In the genomic region with DNA sequence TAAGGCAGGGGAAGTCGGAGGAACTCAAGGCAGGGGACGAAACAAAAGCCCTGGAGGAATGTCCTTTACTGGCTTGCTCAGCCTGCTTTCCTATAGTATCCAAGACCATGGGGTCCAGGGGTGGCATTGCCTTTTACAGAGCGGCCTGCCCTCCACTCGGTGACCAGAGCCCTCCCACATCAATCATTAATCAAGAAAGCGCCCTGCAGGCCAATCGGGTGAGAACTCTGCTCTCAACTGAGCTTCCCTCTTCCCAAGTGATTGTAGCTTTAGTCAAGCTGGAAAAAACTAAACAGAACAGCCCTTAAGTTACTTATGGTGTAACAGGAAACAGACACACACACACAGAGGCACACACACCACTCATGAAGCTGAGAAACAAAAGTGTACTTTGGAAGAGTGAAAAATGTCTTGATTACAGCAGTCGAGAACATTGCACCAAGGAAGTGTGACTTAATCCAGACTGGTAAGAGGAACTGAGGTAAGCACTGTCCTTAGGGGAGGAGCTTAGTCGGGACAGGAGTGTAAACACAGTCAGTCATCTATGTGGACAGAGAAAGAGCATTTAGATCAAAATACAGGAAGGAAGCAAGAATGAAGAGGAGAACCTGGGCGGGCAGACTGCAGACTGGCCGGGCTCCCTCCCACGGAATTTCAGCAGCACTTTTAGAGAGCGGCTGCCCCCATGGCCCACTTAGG, we compare ENCODE assay signal across 8 mouse cellular contexts.
A peak's percentile ranks its signal among the peaks of the same experiment; 100 is the strongest.
DNase-seq lines count a peak whose midpoint lies in the region; ATAC-seq and TF ChIP-seq lines count a peak whose summit lies in the region.

No protein-coding gene starts in this region.

- peak overlapping the region; percentile 39 for H3K4me2 ChIP-seq in liver, embryonic 11.5 days

- H3K36me3 ChIP-seq in liver, embryonic 11.5 days (ENCODE audit: control insufficient read depth, insufficient read depth, low read length), result no peaks in the 10 kb centered on the region
- H3K36me3 ChIP-seq in thymus, adult 2 months (ENCODE audit: control insufficient read depth, insufficient read depth, low read length), result no peaks in the 10 kb centered on the region

- peak; percentile 87 for DNase-seq in 416B (ENCODE audit: low read depth)
- peak; percentile 13 for DNase-seq in heart, postnatal 4 days
- DNase-seq in liver, embryonic 11.5 days (ENCODE audit: low spot score), result no peak
- DNase-seq in skeletal muscle tissue, adult 2 months (ENCODE audit: low read depth, low spot score), result peak; percentile 18
- DNase-seq in left cerebral cortex, postnatal 4 days, result no peak
- no peak for DNase-seq in thymus, adult 2 months
- DNase-seq in frontal cortex, postnatal 36 days (ENCODE audit: low spot score in 2 of 2), result no peak

- peak overlapping the region; percentile 59 for H3K27ac ChIP-seq in liver, embryonic 11.5 days (ENCODE audit: low read depth, low read length)
- no peak overlapping the region for H3K27ac ChIP-seq in thymus, adult 2 months (ENCODE audit: control insufficient read depth, insufficient read depth, low read length)

- 35% methylated on average over 12 of the region's 12 CpGs for WGBS in liver, embryonic 11.5 days
- 25% methylated on average over 12 of the region's 12 CpGs for WGBS in thymus, adult 2 months

- H3K9me3 ChIP-seq in liver, embryonic 11.5 days (ENCODE audit: control insufficient read depth, low read length), result no peaks in the 10 kb centered on the region

- H3K27me3 ChIP-seq in liver, embryonic 11.5 days (replicated peaks; ENCODE audit: control insufficient read depth, insufficient read depth, low read length), result no peaks in the 10 kb centered on the region
- H3K27me3 ChIP-seq in thymus, adult 2 months (ENCODE audit: control insufficient read depth, insufficient read depth, low read length), result no peaks in the 10 kb centered on the region

- ATAC-seq in common myeloid progenitor, adult 5-6 weeks (replicated peaks; ENCODE audit: low read depth, poor library complexity, severe bottlenecking), result peak; percentile 94
- ATAC-seq in liver, embryonic 11.5 days (replicated peaks; ENCODE audit: low FRiP score), result peak; percentile 62

- TF ChIP-seq POLR2A in thymus, adult 2 months (IDR thresholded peaks at IDR 0.05; ENCODE audit: control insufficient read depth, extremely low read depth, insufficient read depth, low read length, poor library complexity), result no peak

- intact Hi-C loops in left cerebral cortex, postnatal 4 days (cut with DNase I), result no loop called here

- no peak for TF ChIP-seq CTCF in thymus, adult 2 months (IDR thresholded peaks at IDR 0.05; ENCODE audit: borderline replicate concordance, control insufficient read depth, extremely low read depth, insufficient read depth, low read length, poor library complexity)

- no peak overlapping the region; the same call in 1 of the 2 replicates for H3K4me3 ChIP-seq in liver, embryonic 11.5 days (ENCODE audit: low read depth, low read length)
- H3K4me3 ChIP-seq in thymus, adult 2 months (ENCODE audit: control insufficient read depth, insufficient read depth, low read length), result no peak overlapping the region

- H3K4me1 ChIP-seq in liver, embryonic 11.5 days (replicated peaks; ENCODE audit: control insufficient read depth, insufficient read depth, low read length), result peaks cover 10% of the 10 kb centered on the region; the same call in 1 of the 2 replicates
- H3K4me1 ChIP-seq in thymus, adult 2 months (replicated peaks; ENCODE audit: control insufficient read depth, insufficient read depth, low read length), result no peaks in the 10 kb centered on the region; the same call in 1 of the 2 replicates

- no peak overlapping the region for H3K9ac ChIP-seq in liver, embryonic 11.5 days (ENCODE audit: low read depth, low read length)

Comparison
In these comparisons a context has a peak if more than half of its experiments do, and no peak if none do; other contexts are left out.
1. DNase-seq: peak in 416B (single experiment), heart, postnatal 4 days (single experiment) and skeletal muscle tissue, adult 2 months (single experiment); none in liver, embryonic 11.5 days (single experiment), left cerebral cortex, postnatal 4 days (single experiment), thymus, adult 2 months (single experiment) and frontal cortex, postnatal 36 days (0 of 2).